Mouse (Mus musculus): ENCODE measurements around the gene Man2b1. TPM values are rescaled to one million over a fixed set of nuclear protein-coding genes. Genes with fewer than 3 reads are reported as not detected.
A peak's percentile ranks its signal among the peaks of the same experiment; 100 is the strongest.

Man2b1 gene
- total RNA-seq (2021), result 10 to 100 TPM; 31.0 to 31.3 TPM

- DNase-seq, result peak; percentile 85 to 86
- intact Hi-C loops (cut with DNase I), result loop anchor here (10.0 kb wide), 2 partner anchors 212 to 322 kb away; partner anchors contain the start of genes Orc6 and Vps35
Observed at GRCm38 (mm10) chr8:85083108-85083813, at the start of gene Man2b1. TSS of gene Man2b1 (plus strand) at chr8:85083270.

GRCm38 (mm10) chr8:85033867-85034266, 49.2 kb upstream of the Man2b1 start:
- DNase-seq, result no peak
- intact Hi-C loops (cut with DNase I), result no loop called here

- DNase-seq, result peak; percentile 53 to 64
- intact Hi-C loops (cut with DNase I), result no loop called here
Observed at GRCm38 (mm10) chr8:85034764-85035163, 48.3 kb upstream of the Man2b1 start.

GRCm38 (mm10) chr8:85035165-85035727, 47.8 kb upstream of the Man2b1 start:
- intact Hi-C loops (cut with DNase I), result no loop called here
- DNase-seq, result no peak

GRCm38 (mm10) chr8:85035728-85036310, 47.3 kb upstream of the Man2b1 start:
- intact Hi-C loops (cut with DNase I), result loop anchor here (2.0 kb wide), 1 partner anchor 25 kb away; the partner anchor contains the start of gene Fbxw9

GRCm38 (mm10) chr8:85036381-85036717, 46.7 kb upstream of the Man2b1 start:
- intact Hi-C loops (cut with DNase I), result loop anchor here (2.0 kb wide), 1 partner anchor 24 kb away; the partner anchor contains the start of gene Fbxw9
- no peak for DNase-seq

More at GRCm38 (mm10) chr8:85035728-85036310, 47.3 kb upstream of the Man2b1 start:
- DNase-seq, result peak; percentile 21 to 26

GRCm38 (mm10) chr8:85036718-85037365, 46.2 kb upstream of the Man2b1 start, which contains the start of gene Tnpo2:
TSS of gene Tnpo2 (plus strand) at chr8:85036915.
- intact Hi-C loops (cut with DNase I), result loop anchor here (2.0 kb wide), 1 partner anchor 24 kb away; the partner anchor contains the start of gene Fbxw9
- peak; percentile 85 to 86 for DNase-seq

GRCm38 (mm10) chr8:85037366-85037680, 45.7 kb upstream of the Man2b1 start:
- DNase-seq, result no peak
- intact Hi-C loops (cut with DNase I), result loop anchor here (2.0 kb wide), 1 partner anchor 23 kb away; the partner anchor contains the start of gene Fbxw9

GRCm38 (mm10) chr8:85037681-85038531, 45.2 kb upstream of the Man2b1 start:
- intact Hi-C loops (cut with DNase I), result loop anchor here (2.0 kb wide), 1 partner anchor 23 kb away; the partner anchor contains the start of gene Fbxw9
- peak; percentile 48 to 59 for DNase-seq

GRCm38 (mm10) chr8:85043619-85044018, 39.5 kb upstream of the Man2b1 start:
- intact Hi-C loops (cut with DNase I), result no loop called here
- DNase-seq, result no peak

GRCm38 (mm10) chr8:85057367-85057766, 25.7 kb upstream of the Man2b1 start:
- no peak for DNase-seq
- intact Hi-C loops (cut with DNase I), result no loop called here

- intact Hi-C loops (cut with DNase I), result loop anchor here (2.0 kb wide), 1 partner anchor 23 kb away; the partner anchor contains the start of gene Tnpo2
- DNase-seq, result peak; percentile 85 to 88
Observed at GRCm38 (mm10) chr8:85059879-85060616, 23.0 kb upstream of the Man2b1 start, which contains the start of gene Fbxw9. TSS of gene Fbxw9 (plus strand) at chr8:85060055.

GRCm38 (mm10) chr8:85062603-85063002, 20.5 kb upstream of the Man2b1 start:
- intact Hi-C loops (cut with DNase I), result no loop called here
- no peak for DNase-seq

GRCm38 (mm10) chr8:85065213-85065612, 17.9 kb upstream of the Man2b1 start:
- no peak for DNase-seq
- intact Hi-C loops (cut with DNase I), result no loop called here

GRCm38 (mm10) chr8:85067155-85067554, 15.9 kb upstream of the Man2b1 start:
- intact Hi-C loops (cut with DNase I), result no loop called here
- DNase-seq, result no peak

GRCm38 (mm10) chr8:85067982-85068381, 15.1 kb upstream of the Man2b1 start, which contains the start of gene Gm5741:
TSS of gene Gm5741 (minus strand) at chr8:85067982.
- intact Hi-C loops (cut with DNase I), result no loop called here
- no peak for DNase-seq

GRCm38 (mm10) chr8:85071041-85071440, 12.0 kb upstream of the Man2b1 start:
- intact Hi-C loops (cut with DNase I), result no loop called here
- DNase-seq, result no peak

GRCm38 (mm10) chr8:85071514-85072281, 11.4 kb upstream of the Man2b1 start, which contains the start of gene Dhps:
TSS of gene Dhps (plus strand) at chr8:85071757.
- DNase-seq, result peak; percentile 89 to 92
- intact Hi-C loops (cut with DNase I), result no loop called here

All from heart, postnatal 36 days (tissue).